Mouse (Mus musculus) heart, postnatal 14 days (tissue): Measurements from ENCODE around the gene Pltp. TPM values are rescaled to one million over a fixed set of nuclear protein-coding genes. Genes with fewer than 3 reads are reported as not detected.
"Not testable (repeated sequence)": the region's sequence is repeated elsewhere in the genome, so short reads cannot be mapped to it uniquely, and the experiment has no call there.

Source experiments
- DNase-seq, 2 experiments: peaks; one replicate each; pipeline ENCODE4 v3.0.0; 2021 to 2022
- intact Hi-C: fragments of 180-260 bp; cut with DNase I; formaldehyde crosslinking; loops from one replicate; pipeline ENCODE4 v1.15.1; 2025
- total RNA-seq, 2 experiments: library from RNA; stranded (reverse); gene quantifications; 2 replicates each; pipeline ENCODE4 v1.2.3; 2021

Gene Pltp
- total RNA-seq, 2 experiments from 2014 or later: 43.7 to 58.5 TPM

DNA sequence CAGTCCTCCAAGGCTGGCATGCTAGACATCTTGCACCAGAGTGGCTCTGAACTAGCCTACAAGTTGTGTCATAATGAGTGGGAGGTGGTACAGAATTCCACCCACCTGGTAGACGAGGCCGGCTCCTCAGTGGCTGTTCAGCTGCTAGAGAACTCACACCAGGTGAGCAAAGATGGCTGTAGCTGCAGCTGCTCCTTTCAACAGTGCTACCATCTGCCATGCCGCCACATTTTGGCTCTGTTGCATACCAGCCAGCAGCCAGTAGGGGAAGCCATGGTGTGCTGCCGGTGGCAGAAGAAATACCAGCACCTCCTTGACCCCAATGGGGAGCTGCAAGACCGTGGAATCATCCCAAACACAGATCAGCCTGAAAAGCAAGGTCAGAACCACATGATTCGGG is 36.5 kb downstream of the Pltp start:
- intact Hi-C loops: loop anchor here (10.0 kb wide), 1 partner anchor 214 kb away; the partner anchor contains the start of gene Ncoa5
- no peak for DNase-seq

DNA sequence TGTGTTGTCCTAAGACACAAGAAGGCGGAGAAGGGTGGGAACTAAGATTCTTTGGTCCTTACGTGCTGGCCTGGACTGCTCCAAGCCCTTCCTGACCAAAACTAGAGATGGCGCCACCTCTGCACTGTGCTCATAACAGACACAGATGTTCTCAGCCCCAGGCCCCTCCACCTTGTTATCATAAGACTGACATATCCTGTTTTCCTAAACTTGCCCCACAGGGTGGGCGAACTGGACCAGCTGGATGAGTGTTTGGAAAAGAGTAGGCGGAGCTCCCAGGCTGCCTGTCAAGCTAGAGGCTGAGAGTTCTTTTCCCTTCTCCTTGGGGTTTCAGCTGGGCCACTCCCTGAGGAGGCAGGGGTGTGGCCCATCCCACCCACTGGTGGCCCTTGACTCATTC is 39.8 kb downstream of the Pltp start:
- DNase-seq: no peak
- intact Hi-C loops: no loop called here

DNA sequence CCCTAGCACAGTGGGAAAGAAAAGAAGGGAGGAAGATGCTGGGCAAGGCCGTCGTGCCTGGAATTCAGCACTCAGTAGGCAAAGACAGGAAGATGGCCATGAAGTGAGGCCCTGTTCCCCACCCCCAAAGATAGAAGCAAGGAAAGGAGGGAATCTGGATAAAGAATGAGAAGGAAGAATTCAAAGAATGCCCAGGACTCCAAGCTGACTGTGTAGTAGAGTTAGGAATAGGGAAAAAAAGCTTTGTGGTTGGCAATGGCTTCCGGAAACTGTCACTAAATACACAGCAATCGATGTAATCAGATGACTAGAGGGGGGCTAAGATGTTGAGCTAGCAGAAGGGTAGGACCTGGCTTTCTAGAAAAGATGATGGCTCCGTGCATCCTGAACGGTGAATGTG is 40.3 kb downstream of the Pltp start:
- no peak for DNase-seq
- intact Hi-C loops: no loop called here

DNA sequence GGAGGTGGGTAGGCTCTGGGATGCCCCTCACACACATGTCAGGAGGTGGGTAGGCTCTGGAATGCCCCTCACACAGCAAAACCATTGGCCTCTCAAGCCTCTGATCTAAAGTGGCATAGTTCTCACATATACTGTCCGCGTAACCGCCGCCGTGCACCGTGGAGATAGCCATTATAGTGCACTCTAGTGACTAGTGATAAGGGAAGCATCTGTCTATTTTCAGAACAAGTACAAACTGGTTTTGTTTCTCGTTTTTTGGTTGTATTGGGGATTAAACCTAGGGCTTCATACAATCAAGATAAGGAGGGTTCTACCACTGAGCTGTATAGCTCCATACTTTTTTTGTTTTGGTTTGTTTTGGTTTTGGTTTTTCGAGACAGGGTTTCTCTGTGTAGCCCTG is 41.7 kb downstream of the Pltp start:
- DNase-seq: no peak
- intact Hi-C loops: no loop called here

DNA sequence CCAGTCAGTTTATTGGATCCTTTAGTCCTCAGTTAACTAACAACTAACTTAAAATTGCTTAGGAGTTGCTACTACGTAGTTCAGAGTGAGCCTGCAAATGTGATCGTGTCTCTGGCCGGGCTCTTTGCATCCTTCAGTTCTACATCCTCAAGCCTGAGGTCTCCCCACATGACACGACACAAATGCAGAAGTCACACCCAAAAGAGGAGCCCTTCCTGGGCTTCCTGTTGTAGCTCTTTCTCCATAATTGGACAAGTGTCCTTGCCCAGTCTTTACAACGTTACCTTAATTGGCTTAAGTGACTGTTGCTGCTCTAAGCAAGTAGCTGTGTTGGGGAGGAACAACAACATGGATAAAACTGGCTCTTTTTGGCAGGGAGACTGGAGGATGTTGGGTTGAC is 42.2 kb downstream of the Pltp start:
- no peak for DNase-seq
- intact Hi-C loops: no loop called here

DNA sequence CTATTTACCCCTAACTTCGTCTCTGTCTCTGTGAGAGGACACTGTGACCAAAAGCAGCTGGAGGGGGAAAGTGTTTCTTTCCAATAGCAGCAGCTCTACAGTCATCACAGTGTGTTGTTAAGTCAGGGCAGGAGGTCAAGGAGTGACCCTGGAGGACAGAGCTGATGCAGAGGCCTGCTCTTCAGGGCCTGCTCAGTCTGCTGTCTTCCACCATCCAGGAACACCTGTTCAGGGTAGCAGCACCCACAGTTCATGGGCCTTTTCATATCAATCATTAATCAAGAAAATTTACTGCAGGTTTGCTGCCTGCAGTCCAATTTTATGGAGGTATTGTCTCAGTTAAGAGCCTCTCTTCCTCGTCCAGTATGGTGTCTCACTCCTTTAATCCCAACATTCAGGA is 44.0 kb downstream of the Pltp start:
- no peak for DNase-seq

DNA sequence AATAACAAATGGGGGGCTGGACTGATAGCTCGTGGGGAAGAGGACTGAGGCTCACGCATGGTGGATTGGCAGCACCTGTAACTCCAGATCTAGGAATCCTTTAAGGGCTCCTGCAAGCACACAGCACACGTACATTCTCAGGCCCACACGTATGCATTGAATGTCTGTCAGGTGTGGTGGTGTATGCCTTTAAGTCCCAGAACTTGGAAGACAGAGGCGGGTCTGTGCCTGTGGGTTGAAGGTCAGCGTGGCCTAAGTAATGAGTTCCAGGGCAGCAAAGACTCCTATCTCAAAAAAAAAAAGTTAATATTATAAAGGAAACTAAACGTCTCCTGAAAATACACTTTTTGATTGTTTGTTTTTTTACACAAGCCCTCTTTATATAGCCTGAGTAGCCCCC is 50.9 kb downstream of the Pltp start:
- intact Hi-C loops: no loop called here
- no peak for DNase-seq

More for the DNA sequence above, 44.0 kb downstream of the Pltp start:
- intact Hi-C loops: no loop called here

DNA sequence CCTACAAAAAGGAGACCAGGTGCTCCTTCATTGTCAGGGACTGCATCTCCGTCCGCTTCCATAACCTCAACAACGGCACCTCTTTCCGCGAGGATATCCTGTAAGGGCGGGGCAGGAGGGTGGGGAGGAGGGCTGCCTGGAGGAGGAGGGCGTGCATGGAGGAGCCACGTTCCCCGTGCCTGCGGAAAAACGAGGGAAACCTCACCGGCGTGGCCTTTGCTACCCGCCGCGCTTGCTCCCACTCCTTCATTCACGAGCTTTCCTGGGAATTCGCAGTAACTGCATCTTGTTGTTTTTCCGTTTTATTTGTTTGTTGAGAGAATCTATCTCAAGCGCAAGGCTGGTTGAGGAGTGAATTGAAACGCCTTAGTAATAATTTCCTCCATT is 52.2 kb downstream of the Pltp start:
- intact Hi-C loops: no loop called here
- no peak for DNase-seq

DNA sequence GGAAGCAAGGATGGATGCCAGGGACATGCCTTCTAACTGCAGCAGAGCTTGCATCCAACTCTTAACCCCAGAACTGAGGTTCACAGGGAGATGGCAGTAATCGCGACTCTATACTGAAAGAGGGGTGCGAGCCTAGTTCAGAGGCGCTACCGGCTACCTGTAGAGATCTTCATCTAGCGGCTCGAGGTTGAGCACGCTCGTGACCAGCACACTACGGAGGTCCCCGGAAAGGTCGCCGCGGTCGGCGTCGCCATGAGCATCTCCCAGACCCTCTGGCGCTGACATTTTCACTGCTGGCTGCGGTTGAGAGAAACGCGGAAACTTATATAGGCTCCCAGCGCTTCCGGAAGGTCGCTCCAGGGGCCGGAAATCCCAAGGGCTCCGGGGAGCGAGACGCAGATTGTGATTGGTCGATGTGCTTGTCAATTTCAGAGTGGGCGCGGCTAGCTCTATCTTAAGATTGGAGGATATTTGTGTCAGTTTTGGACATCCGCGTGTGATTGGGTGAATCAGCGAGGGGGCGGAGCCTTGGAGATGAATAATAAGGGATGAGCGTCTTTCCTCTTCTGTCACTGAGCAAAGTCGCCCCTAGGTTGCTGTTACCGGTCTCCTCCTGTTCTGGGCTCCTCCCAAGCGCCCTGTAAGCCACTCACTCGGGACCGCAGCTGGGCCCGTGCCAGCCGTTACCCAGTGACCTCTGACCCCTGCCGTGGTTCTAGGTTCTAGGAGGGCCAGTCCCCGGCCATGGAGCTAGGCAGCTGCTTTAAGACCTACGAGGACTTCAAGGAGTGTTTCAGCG is 52.8 kb downstream of the Pltp start, which contains the start of the genes Acot8 and Zswim3:
Acot8 (minus strand) TSS at position 350 of the 799 bp plus-strand sequence.
Zswim3 (plus strand) TSS at position 566 of the 799 bp plus-strand sequence.
- intact Hi-C loops: no loop called here
- DNase-seq: peak; percentile 96 to 97

DNA sequence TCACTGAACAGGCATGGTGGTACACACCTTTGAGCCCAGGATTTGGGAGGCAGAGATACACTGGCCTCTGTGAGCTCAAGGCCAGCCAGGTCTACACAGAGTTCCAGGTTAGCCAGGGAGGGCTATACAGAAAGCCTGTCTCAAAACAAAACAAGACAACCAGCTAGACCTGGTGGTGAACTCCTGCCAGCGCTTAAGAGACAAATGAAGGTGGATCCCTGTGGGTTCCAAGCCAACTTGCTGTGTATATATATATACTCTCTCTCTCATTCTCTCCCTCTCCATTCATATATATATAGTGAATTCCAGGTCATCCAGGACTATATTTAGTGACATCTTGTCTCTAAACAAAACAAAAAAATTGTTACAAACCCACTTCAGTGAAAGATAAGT is 53.6 kb downstream of the Pltp start:
- DNase-seq: no peak
- intact Hi-C loops: no loop called here

DNA sequence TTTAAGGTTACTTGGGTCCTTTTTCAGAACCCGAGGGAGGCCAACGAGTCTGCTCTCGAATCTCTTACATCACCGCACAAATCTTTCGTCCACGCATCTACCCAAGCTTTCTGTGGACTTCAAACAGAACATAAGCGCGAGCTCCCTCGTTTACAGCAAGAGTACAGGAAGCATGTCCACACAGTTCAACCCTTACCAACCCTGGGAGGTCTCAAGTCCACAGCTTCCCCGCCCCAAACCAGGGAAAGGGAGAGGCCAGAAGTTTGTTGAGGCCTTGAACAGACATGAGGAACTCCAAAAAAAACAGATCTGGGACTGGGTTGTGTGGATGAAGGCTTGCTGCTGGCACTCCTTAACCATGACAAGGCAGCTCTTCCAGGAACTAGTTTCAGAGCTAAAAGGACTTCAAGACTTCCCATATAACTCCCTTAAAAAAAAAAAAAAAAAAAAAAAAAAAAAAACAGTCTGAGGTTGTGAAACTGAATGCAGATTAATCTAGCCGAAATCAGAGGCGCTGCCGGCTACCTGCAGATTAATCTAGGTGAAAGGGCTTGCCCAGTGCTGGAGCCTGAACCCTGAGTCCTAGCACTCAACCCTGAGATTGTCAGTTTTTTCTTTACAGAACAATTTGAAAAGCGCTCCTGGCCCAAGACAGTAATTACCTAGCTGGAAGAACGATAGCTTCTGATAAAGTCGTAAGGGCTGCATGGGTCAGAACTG is 54.1 kb downstream of the Pltp start:
- no peak for DNase-seq
- intact Hi-C loops: no loop called here

DNA sequence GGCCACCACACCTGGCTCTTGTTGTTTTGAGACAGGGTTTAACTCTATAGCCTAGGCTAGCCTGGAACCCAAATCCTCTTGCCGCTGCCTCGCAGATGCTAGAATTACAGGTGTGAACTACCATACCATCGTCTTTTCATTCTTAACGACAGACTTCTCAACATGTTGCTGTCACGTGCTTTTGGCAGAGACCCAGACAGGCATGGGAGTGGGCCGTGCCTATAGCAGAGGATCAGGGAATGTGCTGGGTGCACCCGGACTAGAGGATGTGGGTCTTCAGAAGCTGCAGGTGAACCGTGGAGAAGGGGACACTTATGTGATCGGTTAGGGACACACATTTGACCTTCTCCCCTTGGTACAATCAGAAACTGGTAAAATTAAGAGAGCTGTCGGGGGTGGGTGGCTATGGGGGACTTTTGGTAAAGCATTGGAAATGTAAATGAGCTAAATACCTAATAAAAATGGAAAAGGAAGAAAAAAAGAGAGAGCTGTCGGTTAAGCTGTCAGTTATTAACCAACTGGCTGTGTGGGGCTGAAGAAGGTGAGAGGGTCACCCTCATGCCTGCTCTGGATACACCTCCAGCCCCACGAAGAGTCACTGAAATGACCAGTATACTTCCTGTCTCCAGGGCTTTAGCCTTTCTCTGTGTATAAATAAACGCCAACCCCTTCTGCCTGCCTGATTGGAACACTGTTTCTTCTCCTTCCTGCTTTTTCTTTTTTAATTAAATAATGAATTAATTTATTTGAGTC is 57.1 kb downstream of the Pltp start:
- intact Hi-C loops: no loop called here
- no peak for DNase-seq

DNA sequence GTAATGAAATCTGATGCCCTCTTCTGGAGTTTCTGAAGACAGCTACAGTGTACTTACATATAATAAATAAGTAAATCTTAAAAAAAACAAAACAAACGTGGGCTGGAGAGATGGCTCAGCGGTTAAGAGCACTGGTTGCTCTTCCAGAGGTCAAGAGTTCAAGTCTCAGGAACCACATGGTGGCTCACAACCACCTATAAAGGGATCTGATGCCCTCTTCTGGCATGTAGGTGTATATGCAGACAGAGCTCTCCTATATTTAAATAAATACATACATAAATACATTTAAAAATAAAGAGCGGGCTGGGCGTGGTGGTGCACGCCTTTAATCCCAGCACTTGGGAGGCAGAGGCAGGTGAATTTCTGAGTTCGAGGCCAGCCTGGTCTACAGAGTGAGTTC is 59.0 kb downstream of the Pltp start:
- intact Hi-C loops: loop anchor here (5.0 kb wide), 1 partner anchor 206 kb away; the partner anchor contains the start of gene Eppin
- not testable (repeated sequence) for DNase-seq

DNA sequence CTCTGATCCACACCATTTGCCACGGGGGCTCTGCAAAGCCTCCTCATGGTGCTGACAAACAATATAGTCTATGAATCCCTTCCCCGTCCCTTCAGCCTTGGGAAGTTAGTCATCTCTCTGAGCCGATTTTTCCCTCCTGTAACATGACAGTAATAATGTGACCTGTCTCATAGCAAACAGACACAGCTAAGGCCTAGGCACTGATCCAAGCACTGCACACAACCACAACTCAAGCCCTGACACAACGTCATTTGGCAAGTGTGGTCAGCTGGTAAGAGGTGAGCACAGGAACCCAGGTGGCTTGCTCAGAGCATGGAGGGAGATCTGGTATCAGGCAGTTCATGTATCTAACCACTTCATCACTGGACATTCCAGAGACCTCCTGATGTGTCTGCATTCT is 61.6 kb downstream of the Pltp start:
- no peak for DNase-seq
- intact Hi-C loops: loop anchor here (5.0 kb wide), 1 partner anchor 204 kb away; the partner anchor contains the start of gene Eppin

DNA sequence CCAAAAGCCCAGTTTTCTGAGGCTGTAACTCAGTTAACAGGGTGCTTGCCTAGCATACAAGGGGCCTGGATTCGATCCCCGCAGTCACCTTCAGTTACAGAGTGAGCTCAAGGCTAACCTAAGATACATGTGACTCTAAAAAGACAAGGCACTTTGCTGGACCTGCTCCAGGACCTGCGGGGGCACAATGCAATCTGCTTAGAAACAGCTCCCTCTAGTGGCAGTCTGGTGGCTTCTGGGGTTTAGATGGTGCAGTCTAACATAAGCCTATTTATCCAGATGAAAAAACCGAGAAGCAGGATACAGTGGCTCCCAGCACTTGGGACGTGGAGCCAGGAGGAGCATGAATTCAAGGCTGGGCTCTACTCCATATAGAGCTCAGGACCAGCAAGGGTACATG is 63.2 kb downstream of the Pltp start:
- DNase-seq: peak; percentile 82 to 91
- intact Hi-C loops: loop anchor here (5.0 kb wide), 1 partner anchor 117 kb away; no protein-coding TSS in a partner anchor

DNA sequence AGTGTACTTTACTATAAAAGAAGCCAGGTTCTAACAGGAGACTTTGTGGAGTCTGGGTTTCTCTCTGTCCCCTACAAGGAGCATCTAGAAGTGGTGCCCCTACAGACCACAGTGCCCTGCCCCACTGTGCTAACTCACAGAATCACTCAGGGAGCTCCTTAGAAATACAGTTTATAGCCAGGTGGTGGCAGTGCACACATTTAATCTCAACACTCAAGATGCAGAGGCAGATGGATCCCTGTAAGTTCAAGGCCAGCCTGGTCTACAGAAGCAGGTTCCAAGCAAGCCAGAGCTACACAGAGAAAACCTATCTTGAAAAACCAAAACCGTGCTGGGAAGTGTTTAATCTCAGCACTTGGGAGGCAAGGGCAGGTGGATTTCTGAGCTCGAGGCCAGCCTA is 63.7 kb downstream of the Pltp start:
- DNase-seq: no peak
- intact Hi-C loops: loop anchor here (5.0 kb wide), 1 partner anchor 116 kb away; no protein-coding TSS in a partner anchor

DNA sequence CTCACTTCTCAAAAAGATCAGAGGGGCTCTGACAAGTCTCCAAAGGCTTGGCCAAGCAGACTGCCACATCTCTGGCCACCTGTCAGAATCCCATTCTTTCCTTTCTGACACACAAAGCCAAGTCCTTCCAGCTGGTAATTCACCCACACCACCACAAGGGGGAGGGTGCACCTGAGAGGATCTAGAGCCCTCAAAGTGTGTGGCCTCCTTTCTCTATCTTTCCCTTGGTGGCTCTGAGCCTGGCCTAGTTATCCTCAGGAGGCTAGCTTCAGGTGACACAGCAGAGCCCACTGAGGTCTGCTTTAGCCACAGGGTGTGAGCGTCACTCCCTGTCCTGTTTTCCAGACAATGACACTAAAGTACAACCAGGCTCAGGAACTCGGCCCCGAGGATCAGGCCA is 64.3 kb downstream of the Pltp start:
- intact Hi-C loops: loop anchor here (5.0 kb wide), 1 partner anchor 116 kb away; no protein-coding TSS in a partner anchor
- peak; percentile 55 to 75 for DNase-seq

DNA sequence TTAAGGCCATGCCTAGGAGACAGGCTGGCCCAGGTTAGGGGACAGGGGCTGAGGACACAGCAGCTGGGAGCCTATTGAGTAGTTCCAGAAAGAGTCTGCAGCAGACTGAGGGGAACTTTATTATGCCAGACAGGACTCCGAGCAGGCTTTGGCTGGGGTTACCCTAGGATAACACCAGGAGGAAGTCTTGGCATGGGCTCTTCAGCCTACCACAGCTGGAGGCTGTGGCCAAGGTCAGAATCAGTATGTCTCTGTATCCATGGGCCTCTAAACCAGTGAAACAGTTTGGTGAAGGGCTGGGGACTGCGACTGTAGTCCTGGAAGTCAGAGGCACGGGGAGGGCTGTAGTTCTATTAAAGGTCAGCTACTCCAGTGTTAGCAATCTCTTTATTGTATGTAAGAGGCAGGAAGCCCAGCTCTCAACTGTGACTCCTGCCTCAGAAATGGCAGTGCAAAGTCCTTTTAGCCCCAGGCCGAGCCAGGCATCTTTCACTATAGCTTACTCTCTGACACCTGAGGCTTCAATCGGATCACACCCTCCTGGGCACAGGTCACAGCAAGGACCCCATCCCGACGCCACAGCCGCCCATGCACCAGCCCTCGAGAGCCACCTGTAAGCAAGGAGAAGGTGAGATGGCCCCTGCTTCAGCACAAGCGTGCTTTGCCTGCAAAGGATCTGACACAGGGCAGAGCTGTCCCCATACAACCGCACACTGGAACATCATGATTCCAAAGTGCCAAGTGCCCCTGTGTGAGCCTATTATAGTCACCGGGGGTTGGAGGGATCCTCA is 64.9 kb downstream of the Pltp start:
- DNase-seq: no peak
- intact Hi-C loops: loop anchor here (5.0 kb wide), 1 partner anchor 115 kb away; no protein-coding TSS in a partner anchor

DNA sequence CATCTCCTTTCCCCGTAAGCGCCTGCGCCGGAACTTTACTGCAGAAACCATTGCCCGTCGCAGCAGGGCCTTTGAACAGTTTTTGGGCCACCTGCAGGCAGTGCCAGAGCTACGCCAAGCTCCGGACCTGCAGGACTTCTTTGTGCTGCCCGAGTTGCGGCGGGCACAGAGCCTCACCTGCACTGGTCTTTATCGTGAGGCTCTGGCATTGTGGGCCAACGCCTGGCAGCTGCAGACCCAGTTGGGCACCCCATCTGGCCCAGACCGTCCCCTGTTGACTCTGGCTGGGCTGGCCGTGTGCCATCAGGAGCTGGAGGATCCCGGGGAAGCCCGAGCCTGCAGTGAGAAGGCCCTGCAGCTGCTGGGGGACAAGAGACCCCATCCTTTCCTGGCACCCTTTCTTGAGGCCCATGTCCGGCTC is 65.7 kb downstream of the Pltp start:
- DNase-seq: no peak
- intact Hi-C loops: loop anchor here (5.0 kb wide), 1 partner anchor 115 kb away; no protein-coding TSS in a partner anchor

DNA sequence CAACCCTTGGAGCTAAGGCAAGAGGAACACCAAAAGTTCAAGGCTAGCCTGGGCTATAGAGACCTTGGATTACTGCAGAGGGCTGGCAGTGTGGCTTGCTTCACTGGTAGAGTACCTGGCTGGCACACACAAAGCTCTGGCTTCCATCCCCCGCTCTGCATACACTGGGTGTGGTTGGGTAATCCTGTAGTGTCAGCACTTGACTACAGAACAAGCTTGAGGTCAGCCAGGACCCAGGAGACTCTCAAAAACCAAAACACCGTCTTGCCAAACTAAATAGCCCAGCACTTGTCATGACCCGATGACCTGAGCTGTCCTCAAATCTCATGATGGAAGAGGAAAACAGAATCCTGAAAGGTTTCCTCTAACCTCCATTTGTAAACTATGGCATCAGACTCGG is 67.1 kb downstream of the Pltp start:
- intact Hi-C loops: loop anchor here (5.0 kb wide), 1 partner anchor 113 kb away; no protein-coding TSS in a partner anchor
- DNase-seq: peak in 1 of 2 experiments; percentile 20
